Mouse (Mus musculus) layer of hippocampus, adult 2 months (tissue): ENCODE data around the gene Krt19. TPM values are rescaled to one million over a fixed set of nuclear protein-coding genes. Genes with fewer than 3 reads are reported as not detected.

ENCODE experiments used
- DNase-seq, 2 experiments: peaks; one replicate each; pipeline ENCODE4 v3.0.0; 2022; ENCODE audit warnings: low spot score in 2 of 2
- H3K27ac ChIP-seq: fragments of 200-600 bp; 2 replicates; pipeline ENCODE4 v1.8.1; 2022
- H3K4me3 ChIP-seq: fragments of 200-600 bp; 2 replicates; pipeline ENCODE4 v1.8.1; 2022; ENCODE audit warnings: mild to moderate bottlenecking
- CTCF ChIP-seq: fragments of 200-600 bp; conservative IDR thresholded peaks from 2 replicates; pipeline ENCODE4 v1.8.1; 2022; ENCODE audit warnings: antibody characterized with exemption, mild to moderate bottlenecking, moderate library complexity
- total RNA-seq, 2 experiments: library from RNA; stranded (reverse); gene quantifications; 2 replicates each; pipeline ENCODE4 v1.2.3; 2021

Gene Krt19
- total RNA-seq, 2 experiments from 2014 or later, result not detected

GRCm38 (mm10) chr11:100155497-100156255 lies 7.2 kb upstream of the Krt19 start:
- Histone ChIP-seq H3K27ac (no peak overlapping the region), H3K4me3 (no peak overlapping the region)
- no peak for DNase-seq
- TF ChIP-seq CTCF, result no peak

DNA sequence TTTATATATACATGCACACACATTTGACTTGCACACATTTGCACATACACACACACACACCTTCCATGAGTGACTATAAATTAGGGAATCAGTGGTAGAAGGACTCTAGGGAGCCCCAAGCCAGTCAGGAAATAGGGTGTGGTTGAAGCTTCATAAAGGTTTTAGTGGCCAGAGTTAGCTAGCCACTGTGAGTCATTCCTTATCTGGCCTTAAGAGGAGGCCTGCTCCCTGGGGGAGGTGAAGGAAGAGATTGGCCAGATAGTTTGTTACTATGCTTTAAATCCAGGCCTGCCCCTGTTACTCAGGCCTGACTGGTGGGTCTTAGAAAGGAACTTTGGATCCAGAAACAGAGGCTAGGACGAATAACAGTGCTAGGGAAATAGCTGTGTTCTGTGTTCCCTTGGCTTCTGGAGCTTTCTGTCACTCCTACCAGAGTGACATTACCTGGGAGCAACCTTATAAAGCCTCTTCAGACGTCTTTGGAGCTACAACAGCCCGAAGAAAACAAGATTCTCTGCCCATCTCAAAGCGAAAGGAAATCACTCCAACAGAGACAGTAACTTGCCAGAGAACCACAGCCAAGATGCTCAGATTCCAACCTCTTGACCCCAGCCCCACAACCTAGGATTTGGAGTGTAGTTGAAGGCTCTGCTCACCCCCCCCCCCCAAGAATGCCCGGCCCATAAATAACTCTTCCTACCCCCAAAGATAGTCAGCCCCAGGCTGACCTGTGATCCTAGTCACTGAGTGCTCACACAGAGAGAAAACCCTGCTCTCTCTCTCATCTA lies 705 bp downstream of the Krt19 start:
- Histone ChIP-seq H3K27ac (no peak overlapping the region), H3K4me3 (no peak overlapping the region)
- TF ChIP-seq CTCF, result no peak
- DNase-seq, result no peak

GRCm38 (mm10) chr11:100145858-100146560 lies 2.5 kb downstream of the Krt19 start:
- Histone ChIP-seq H3K27ac (no peak overlapping the region), H3K4me3 (no peak overlapping the region)
- TF ChIP-seq CTCF, result no peak
- DNase-seq, result no peak

DNA sequence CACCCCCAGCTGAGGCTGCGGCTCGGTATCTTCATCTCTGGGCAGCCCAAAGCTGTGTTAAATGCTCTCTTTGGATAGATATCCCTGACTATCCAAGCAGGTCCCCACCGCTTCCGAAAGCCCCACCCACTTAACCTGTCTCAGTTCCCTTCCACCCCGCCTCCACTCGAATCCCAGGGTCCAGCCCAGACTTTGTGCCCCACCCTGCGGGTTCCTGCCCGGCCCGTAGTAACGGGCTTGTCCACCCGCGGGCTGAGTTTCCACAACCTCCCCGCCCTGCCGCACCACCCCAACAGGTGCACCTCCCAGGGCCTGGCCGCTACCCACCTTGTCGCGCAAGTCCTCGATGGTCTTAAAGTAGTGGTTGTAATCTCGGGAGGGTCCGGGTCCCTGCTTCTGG lies 3.4 kb downstream of the Krt19 start:
- TF ChIP-seq CTCF, result no peak
- Histone ChIP-seq H3K27ac (no peak overlapping the region), H3K4me3 (no peak overlapping the region)
- DNase-seq, result no peak

GRCm38 (mm10) chr11:100140966-100141365 lies 7.5 kb downstream of the Krt19 start:
- no peak for DNase-seq
- Histone ChIP-seq H3K27ac (no peak overlapping the region), H3K4me3 (no peak overlapping the region)
- TF ChIP-seq CTCF, result no peak

DNA sequence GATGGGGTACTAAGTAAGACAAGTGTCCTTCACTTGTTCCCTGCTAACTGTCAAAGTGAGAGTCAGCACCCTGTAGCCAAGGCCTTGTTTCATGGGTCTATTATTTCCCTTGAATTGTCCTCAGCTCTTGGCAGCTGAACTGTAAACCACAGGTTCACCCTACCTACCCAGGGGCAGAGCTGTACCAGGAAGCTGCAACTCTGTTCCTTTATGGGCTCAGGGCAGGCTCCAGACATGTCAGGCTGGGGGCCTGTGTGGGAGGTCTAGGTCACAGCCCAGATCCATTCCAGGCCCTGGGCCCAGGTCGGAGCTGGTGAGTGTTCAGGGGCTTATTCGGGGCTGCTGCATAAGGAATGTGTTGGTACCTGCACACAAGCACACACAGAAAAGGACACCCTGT lies 9.1 kb downstream of the Krt19 start:
- Histone ChIP-seq H3K27ac (no peak overlapping the region), H3K4me3 (no peak overlapping the region)
- TF ChIP-seq CTCF, result no peak
- no peak for DNase-seq

DNA sequence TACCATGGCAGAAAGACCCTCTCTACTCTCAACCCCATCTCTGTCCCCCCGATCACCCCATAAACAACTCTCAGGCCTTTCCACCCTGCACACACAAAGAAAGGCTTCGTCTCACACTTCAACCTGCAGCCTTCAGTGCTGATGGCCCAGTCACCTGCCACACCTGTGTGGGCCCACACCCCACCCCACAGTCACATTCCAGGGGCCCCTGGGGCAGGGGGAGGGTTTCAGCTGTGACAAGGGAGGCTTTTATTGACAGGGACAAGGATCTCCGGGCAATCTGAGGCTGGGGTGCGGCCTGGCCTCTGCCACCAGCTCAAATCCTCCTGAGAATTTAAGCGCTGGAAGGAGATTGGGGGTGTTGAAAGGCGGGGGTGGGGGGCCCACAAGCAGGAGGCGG lies 9.7 kb downstream of the Krt19 start:
- DNase-seq, result no peak
- H3K27ac ChIP-seq, result no peak overlapping the region
- no peak overlapping the region for H3K4me3 ChIP-seq
- no peak for TF ChIP-seq CTCF

GRCm38 (mm10) chr11:100137693-100138092 lies 10.8 kb downstream of the Krt19 start:
- no peak for TF ChIP-seq CTCF
- Histone ChIP-seq H3K4me3 (no peak overlapping the region), H3K27ac (no peak overlapping the region)
- DNase-seq, result no peak

DNA sequence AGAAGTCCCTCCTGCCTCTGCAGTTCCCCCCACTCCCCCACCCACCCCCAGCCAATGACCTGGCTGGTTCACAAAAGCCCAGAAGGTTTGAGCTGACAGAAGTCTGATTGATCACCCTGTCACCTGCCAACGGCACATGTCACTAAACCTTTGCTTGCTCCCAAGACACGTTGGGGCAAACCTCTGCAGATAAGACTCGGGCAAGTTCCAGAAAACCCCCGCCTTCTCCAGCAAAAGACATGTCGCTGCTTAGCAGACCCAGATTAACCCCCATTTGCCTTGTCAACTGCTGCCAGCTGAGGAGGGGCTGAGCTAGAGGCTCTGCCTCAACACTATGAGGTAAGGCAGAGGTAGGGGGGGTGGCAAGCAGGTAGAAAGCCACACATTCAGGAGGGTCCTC lies 11.9 kb downstream of the Krt19 start:
- no peak for TF ChIP-seq CTCF
- no peak overlapping the region for H3K27ac ChIP-seq
- no peak overlapping the region for H3K4me3 ChIP-seq
- no peak for DNase-seq

GRCm38 (mm10) chr11:100135731-100136130 lies 12.7 kb downstream of the Krt19 start, which contains the start of gene Krt15:
Krt15 (minus strand) TSS chr11:100135928.
- TF ChIP-seq CTCF, result no peak
- no peak for DNase-seq
- Histone ChIP-seq H3K4me3 (no peak within 1 kb of the TSS), H3K27ac (no peak within 1 kb of the TSS)

DNA sequence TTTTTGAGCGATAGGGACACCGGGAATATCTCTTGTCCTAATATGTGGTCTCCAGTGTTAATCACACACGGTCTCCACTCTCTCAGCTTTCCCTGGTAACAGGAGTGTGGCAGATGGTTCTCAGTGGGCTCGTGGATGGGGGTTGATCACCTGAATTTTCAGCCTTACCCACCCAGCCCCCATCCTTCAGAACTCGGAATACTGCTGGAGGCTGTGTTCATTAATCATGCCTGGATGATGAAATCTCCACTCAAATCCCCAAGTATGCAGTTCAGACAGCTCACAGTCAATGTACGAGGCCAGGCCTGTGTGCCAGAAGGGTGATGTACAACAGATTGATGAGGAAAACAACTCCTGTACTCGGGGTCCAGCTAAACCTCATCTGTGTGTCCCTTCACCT lies 23.6 kb downstream of the Krt19 start:
- TF ChIP-seq CTCF, result no peak
- H3K4me3 ChIP-seq, result no peak overlapping the region
- DNase-seq, result no peak
- no peak overlapping the region for H3K27ac ChIP-seq

- Histone ChIP-seq H3K27ac (no peak within 1 kb of the TSS), H3K4me3 (no peak within 1 kb of the TSS)
- no peak for TF ChIP-seq CTCF
- no peak for DNase-seq
These were observed 27.0 kb downstream of the Krt19 start, which contains the start of gene Krt13 for GRCm38 (mm10) chr11:100121466-100121865. Krt13 (minus strand) TSS chr11:100121566.

DNA sequence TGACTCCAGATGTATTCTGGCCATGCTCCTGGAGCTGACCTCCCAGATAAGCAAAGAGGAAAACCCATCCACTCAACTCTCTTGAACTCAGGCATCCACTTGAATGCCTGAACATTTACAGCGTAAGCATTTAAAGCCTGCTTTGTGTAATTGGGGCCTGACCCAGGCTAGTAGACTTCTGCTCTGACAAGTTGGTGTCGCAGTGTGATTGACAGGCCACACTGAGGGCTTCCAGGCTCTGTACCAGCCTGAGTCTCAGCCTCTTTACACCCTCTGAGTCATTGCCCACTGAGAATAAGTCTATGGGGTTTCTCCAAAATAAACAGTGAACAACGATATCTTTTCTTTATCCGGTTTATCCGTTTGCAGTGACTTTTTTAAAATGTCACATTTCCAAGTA lies 28.1 kb downstream of the Krt19 start:
- TF ChIP-seq CTCF, result no peak
- Histone ChIP-seq H3K4me3 (no peak overlapping the region), H3K27ac (no peak overlapping the region)
- no peak for DNase-seq
